Mouse (Mus musculus) erythroblast, embryonic 14.5 days (primary cell): ENCODE data around the gene Trpc6. TPM values are rescaled to one million over a fixed set of nuclear protein-coding genes. Genes with fewer than 3 reads are reported as not detected.

Experiments used
- H3K27me3 ChIP-seq: 2 replicates; pipeline ENCODE4 v1.6.1; 2012; ENCODE audit warnings: inconsistent platforms; ENCODE audit not compliant: control insufficient read depth
- H3K36me3 ChIP-seq: 2 replicates; pipeline ENCODE4 v1.6.1; 2012; ENCODE audit warnings: mild to moderate bottlenecking, inconsistent platforms; ENCODE audit not compliant: control insufficient read depth
- H3K4me1 ChIP-seq: 2 replicates; pipeline ENCODE4 v1.6.1; 2012; ENCODE audit warnings: inconsistent platforms; ENCODE audit not compliant: control insufficient read depth
- H3K4me3 ChIP-seq: replicated peaks from 2 replicates; pipeline ENCODE3; 2012; ENCODE audit warnings: moderate library complexity, mild to moderate bottlenecking, inconsistent platforms
- H3K9me3 ChIP-seq: 2 replicates; pipeline ENCODE4 v1.6.1; 2012; ENCODE audit warnings: low read length, inconsistent platforms, mixed read lengths; ENCODE audit not compliant: control insufficient read depth
- GATA1 ChIP-seq: IDR thresholded peaks from 2 replicates; pipeline ENCODE4 v1.6.1; 2012; ENCODE audit warnings: low read length, inconsistent platforms, mixed read lengths
- TAL1 ChIP-seq: IDR thresholded peaks from 3 replicates; pipeline ENCODE4 v1.6.1; 2012; ENCODE audit warnings: low read length, inconsistent platforms, mixed read lengths
- polyA plus RNA-seq: library from polyadenylated mRNA; stranded (reverse); fragments of >175 nt; gene quantifications from 2 replicates; pipeline ENCODE4 v1.2.3, GENCODE M21; 2012

Gene Trpc6
- 0.01 and 0.02 TPM in 2 replicates for polyA plus RNA-seq

DNA sequence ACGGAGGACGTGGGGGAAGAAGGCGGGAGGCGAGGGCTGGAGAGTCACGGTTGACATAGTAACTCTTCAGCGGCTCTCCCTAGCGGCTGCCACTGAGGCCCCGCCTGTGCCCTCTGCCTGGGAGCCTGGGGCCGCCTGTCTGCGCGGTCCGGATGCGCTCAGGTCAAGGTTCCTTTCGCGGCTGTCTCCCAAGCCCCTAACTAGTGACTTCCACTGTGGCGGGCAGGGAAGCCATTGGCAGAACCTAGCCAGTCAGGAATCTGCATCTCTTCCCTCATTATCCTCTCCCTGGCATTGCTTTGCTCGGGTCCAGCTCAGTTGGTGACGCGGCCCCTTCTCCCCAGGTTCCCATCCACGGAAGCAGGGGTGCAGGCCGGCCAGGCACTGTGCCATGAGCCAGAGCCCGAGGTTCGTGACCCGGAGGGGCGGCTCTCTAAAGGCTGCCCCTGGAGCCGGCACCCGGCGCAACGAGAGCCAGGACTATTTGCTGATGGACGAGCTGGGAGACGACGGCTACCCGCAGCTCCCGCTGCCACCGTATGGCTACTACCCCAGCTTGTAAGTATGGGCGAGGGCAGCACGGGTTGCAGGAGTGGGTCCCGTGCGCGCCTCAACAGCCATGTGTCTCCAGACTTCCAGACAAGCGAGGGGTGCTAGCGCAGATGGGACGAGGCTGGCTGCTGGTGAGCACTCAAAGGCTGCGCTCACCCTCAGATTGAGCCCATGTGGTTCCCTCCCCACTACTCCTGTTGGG is at the start of gene Trpc6:
TSS of gene Trpc6 (plus strand) at position 102 of the 754 bp plus-strand sequence.
- peaks cover 18% of the 10 kb centered on the region for H3K27me3 ChIP-seq
- no peaks in the 10 kb centered on the region for H3K36me3 ChIP-seq
- H3K4me3 ChIP-seq: no peak within 1 kb of the TSS
- no peaks in the 10 kb centered on the region for H3K9me3 ChIP-seq
- no peak for TF ChIP-seq GATA1
- no peak for TF ChIP-seq TAL1
- H3K4me1 ChIP-seq: no peaks in the 10 kb centered on the region

DNA sequence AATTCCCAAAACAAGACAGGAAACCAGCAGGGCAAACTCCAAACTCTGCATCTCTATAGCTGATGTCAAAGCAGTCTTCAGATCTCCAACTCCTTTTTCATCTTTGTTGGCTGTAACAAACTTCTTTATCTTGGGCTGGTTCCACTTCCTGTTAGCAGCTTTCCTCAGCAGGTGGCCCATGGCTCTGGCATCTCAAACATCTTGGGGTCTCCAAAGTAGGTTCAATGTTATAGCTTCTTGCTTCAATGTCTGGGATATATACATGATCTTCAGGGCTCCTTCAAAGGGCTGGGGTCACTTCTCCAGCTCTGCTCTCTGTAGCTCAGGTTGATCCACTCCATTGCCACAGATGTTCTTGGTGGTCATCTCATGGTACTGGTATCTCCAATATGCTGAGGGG is 23.0 kb upstream of the Trpc6 start:
- Histone ChIP-seq H3K4me3 (no peak overlapping the region), H3K27me3 (no peaks in the 10 kb centered on the region), H3K9me3 (no peaks in the 10 kb centered on the region), H3K36me3 (no peaks in the 10 kb centered on the region), H3K4me1 (no peaks in the 10 kb centered on the region)
- no peak for TF ChIP-seq GATA1
- TF ChIP-seq TAL1: no peak

DNA sequence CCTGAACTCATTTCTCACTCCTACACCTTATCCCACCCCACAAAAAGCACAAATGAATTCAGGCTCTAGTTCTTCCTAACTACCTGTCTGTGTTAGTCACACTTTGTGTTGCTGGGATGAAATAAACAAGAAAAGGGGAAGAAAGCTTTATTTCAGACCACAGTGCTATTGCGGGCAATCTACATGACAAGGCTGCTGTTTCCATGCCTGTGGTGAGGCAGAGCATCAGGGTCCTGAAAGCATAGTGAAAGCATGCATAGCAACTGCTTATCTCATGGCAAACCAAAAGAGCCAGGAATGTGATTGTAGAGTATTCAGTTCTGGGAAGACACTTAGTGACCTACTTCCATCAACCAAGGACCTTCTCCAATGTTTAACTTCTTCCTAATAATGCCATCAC is 10.3 kb upstream of the Trpc6 start:
- Histone ChIP-seq H3K9me3 (no peaks in the 10 kb centered on the region), H3K4me1 (no peaks in the 10 kb centered on the region), H3K27me3 (no peaks in the 10 kb centered on the region), H3K36me3 (no peaks in the 10 kb centered on the region), H3K4me3 (no peak overlapping the region)
- TF ChIP-seq TAL1 (no peak), GATA1 (no peak)

DNA sequence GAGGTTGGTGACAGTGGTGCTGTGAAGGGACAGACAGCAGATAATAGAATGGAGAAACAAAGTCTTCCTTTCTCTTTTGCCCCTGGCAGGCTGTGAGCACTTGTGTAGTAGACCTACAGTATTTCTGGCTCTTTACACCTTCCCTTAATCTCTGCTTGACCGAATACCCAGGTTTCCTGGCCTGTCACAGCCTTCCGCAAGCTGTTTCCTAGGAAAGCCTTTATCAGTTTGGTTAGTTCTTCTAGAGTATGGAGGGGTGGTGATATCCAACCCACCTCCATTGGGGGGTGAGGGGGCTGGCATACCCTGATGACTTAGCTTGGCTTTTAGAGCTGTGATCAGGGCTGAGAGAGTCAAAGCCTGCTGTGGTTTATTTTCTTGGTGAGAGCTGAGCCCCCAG is 1.3 kb downstream of the Trpc6 start:
- Histone ChIP-seq H3K36me3 (no peaks in the 10 kb centered on the region), H3K9me3 (no peaks in the 10 kb centered on the region), H3K4me1 (no peaks in the 10 kb centered on the region), H3K27me3 (peaks cover 18% of the 10 kb centered on the region), H3K4me3 (no peak overlapping the region)
- no peak for TF ChIP-seq GATA1
- TF ChIP-seq TAL1: no peak

DNA sequence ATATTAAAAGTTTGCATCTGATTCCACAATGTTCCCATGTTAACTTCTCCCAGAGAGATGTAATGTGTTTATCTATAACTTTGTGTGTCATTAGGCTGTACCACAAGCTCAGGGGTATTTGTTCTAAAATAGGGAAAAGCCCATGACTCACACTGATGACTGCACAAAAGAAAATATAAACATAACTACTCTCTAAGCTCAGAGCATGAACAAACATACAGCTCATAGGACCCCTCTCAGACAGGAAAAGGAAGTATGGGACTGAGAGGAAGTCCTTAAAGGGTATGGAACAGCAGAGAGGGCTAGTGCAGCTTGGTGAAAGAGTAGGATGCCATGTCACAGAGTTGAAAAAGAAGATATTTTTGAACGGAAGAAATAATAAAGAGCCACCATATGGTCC is 14.6 kb downstream of the Trpc6 start:
- no peak overlapping the region for H3K4me3 ChIP-seq
- no peaks in the 10 kb centered on the region for H3K9me3 ChIP-seq
- H3K27me3 ChIP-seq: no peaks in the 10 kb centered on the region
- H3K36me3 ChIP-seq: no peaks in the 10 kb centered on the region
- TF ChIP-seq GATA1 (no peak), TAL1 (no peak)
- H3K4me1 ChIP-seq: no peaks in the 10 kb centered on the region

DNA sequence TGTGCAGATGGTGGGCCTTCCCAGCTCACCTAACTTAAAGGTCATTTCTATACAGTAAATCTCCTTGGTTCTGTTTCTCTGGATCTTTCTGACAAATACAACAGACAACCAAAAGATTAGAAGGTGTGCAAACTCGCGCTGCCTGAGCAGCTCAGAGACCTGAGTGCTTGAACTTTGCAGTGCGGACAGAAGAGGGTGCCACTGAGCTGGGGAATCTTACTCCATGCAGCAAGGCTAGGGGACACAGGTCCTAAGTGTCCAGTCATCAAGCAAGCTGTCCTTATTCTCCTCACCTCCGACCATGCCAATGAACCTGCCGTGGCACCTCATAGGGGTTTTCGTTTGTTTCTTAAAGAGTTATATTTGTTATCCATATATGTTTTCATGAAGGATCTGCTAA is 48.7 kb downstream of the Trpc6 start:
- H3K9me3 ChIP-seq: no peaks in the 10 kb centered on the region
- TF ChIP-seq TAL1 (no peak), GATA1 (no peak)
- no peaks in the 10 kb centered on the region for H3K4me1 ChIP-seq
- H3K4me3 ChIP-seq: no peak overlapping the region
- no peaks in the 10 kb centered on the region for H3K36me3 ChIP-seq
- no peaks in the 10 kb centered on the region for H3K27me3 ChIP-seq

DNA sequence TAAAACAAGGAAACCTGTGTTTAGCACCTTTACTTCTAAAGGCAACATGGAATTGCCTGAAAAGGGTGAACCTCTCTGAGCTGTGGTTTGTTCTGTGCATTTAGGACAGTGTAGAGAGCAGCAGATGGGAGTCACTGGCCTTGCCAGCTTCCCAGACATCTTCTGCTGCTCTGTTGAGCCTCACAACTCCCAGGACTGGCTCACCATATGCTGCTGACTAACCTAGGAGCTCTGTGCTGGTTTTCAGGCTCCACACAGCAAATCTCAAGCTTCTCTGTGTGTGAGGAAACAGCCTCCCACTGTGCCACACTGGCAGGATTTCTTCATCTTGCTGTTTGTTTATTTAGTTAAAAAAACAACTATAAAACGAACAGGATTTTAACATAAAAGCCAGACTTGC is 53.1 kb downstream of the Trpc6 start:
- Histone ChIP-seq H3K4me3 (no peak overlapping the region), H3K27me3 (no peaks in the 10 kb centered on the region), H3K36me3 (no peaks in the 10 kb centered on the region), H3K4me1 (no peaks in the 10 kb centered on the region), H3K9me3 (no peaks in the 10 kb centered on the region)
- TF ChIP-seq TAL1: no peak
- TF ChIP-seq GATA1: no peak

DNA sequence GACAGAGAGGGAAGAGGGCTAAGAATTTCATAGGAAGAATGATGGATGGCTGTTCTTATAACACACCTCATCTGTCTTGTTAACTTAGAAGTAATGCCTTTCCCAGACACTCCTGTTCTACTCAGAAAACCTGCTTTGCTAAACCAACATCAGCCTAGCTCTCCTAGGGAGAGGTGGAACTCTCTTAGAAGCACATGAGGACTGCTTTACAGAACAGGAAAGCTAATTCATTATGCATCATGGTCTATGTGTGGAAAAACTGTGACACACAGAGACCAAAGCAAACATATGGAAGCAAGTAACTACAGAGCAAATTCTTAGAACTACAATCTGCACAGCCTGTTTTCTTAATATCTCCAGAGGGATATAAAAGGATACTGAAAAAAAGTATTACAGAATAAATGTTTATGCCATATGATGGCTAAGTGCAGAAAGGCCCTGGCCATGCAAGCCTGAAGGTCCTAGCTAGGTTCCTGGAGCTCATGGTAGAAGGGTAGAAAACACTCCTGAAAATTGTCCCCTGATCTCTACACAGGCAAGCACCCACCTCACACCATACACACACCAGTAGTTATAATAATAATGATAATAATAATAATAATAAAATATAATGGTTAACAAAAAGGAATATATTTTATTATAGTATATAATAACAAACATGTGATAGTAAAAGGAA is 63.0 kb downstream of the Trpc6 start:
- Histone ChIP-seq H3K36me3 (no peaks in the 10 kb centered on the region), H3K9me3 (no peaks in the 10 kb centered on the region), H3K4me1 (no peaks in the 10 kb centered on the region), H3K4me3 (no peak overlapping the region), H3K27me3 (no peaks in the 10 kb centered on the region)
- TF ChIP-seq TAL1 (no peak), GATA1 (no peak)

DNA sequence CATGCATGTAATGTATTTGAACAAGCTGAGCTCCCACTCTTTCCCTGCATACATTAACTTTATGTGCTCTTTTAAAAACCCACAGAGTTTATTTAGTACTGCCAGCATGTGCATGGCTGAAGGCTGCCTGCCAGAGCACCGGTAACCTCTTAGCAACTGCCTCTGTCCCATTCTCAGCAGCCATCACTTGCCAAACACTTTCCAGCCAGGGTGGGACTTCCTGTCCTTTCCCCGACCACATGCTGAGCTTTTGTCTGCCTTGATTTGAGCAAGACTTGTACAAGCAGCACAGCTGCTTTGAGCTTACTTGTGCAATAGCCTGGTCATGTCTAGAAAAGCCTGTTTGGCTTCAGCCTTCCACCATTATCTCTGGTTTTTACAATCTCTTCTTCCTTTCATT is 90.4 kb downstream of the Trpc6 start:
- no peaks in the 10 kb centered on the region for H3K27me3 ChIP-seq
- no peaks in the 10 kb centered on the region for H3K4me1 ChIP-seq
- no peak overlapping the region for H3K4me3 ChIP-seq
- TF ChIP-seq TAL1 (no peak), GATA1 (no peak)
- no peaks in the 10 kb centered on the region for H3K36me3 ChIP-seq
- no peaks in the 10 kb centered on the region for H3K9me3 ChIP-seq
